Mouse (Mus musculus): ENCODE measurements around the gene Exosc10.

DNA sequence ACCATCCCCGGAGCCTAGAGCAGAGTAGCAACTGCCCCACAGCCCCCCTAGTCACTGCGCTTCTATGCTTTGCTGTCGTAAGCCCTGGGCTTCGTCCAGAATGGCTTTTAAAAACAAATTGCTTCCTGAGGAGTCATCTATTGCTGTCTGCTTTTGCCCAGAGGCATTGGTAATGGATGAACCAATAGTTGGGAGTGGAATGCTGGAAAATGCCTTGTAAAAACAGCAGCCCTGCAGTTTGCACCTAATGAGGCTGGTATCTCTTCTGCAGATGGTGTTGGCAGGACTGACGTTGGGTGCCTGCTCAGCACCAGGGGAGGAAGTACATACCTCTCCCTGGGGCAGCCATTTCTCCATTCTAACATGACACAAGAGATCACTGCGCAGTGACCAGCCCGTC, 34.7 kb upstream of the Exosc10 start:
- TF ChIP-seq CTCF (IDR thresholded peaks at IDR 0.05; ENCODE audit: low read depth) (no peak), EP300 (optimal IDR thresholded peaks at IDR 0.05) (no peak)
